Mouse (Mus musculus): Measurements from ENCODE around the gene Sgcd.
"Not testable (repeated sequence)": the region's sequence is repeated elsewhere in the genome, so short reads cannot be mapped to it uniquely, and the experiment has no call there.

Gene Sgcd

DNA sequence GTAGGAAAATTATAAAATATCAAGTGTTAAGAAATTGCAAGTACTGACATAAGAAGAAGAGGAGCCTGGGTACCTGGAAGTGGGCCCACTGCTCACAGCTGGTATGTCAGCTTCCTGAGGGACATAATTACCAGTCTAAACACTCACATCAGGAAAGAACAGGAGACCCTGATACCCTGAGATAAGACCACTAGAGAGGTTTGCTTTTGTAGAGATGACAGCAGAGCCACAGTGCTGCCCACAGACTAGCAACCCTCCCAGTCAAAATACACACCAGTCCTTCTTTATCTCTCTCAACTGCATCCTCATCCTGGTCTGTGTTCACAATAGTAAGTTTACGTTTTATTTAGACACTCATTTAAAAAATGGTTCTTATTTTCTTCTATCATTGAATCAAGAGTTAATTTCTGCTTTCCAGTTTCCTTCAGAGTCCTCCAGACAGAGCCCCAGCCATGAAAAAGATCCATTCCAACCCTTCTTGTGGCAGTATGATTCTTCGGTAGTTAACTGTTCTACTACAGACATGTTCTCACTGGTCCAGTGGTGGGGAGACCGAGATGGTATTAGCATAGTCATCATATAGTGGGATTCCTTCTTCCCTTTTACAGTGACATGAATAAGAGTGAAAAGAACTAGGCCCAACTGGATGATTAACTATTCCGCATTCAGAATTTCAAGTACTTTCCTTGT is 211.4 kb downstream of the Sgcd start:
- no peak for DNase-seq (ENCODE audit: low spot score)

DNA sequence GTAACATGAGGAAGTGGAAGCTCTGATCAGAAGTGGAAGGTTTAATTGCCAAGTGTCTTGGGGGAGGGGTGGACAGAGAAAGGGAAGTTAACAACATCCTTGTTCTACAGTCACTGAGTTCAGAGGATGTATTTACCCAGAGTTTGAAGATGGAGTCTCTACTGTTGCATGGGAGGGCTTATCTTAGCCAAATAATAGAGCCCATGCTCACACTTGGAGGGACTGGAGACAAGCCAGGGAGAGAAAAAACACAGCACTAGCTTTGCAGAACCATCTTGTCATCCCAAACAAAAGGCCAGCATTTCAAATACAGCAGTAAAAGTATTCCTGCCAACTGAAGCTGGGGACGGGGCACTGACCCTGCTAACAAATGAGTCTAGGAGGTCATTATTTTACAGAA is 212.8 kb downstream of the Sgcd start:
- DNase-seq (ENCODE audit: low spot score): no peak

DNA sequence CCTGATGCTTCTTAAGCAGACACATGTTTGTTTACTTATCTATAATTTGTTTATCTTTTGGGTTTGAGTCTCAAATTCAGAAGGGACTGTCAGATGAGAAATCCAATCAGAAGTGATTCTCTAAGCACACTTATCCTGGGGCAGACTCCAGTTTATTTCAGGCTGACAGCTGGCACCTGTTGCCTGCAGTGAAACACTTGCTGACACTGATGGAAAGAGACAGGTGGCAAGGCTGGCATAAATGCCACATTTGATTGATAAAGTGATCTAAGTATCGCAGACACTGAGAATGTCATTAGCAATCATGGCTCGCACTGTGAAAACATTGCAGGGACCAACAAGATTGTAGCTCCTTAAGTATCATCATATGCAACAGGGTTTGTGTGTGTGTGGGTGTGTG is 222.9 kb downstream of the Sgcd start:
- DNase-seq (ENCODE audit: low spot score): no peak

DNA sequence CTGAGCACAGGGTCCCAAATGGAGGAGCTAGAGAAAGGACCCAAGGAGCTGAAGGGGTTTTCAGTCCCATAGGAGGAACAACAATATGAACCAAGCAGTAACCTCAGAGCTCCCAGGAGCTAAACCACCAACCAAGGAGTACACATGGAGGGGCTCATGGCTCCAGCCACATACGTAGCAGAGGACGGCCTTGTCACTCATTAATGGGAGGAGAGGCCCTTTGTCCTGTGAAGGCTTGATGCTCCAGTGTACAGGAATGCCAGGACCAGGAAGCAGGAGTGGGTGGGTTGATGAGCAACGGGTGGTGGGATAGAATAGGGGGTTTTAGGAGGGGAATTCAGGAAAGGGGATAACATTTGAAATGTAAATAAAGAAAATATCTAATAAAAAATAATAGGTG is 225.2 kb downstream of the Sgcd start:
- not testable (repeated sequence) for DNase-seq (ENCODE audit: low spot score)

DNA sequence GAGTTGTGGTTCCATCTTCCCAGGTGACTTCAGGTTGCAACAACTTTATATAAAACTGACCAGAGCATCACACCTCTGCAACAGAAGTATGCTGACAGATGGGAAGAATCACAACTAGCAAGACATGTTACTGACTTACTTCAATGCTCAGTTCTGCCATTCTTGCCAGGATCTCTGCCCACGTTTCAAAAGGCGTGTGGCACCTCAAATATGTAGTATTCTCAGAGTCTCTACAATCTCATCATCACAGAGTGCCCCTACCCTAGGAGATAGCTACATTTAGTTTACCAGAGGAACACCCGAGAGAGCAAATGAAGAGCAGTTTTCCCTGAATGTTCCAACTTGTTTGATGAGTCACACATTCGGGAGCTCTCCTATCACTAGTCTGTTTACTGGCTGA is 229.8 kb downstream of the Sgcd start:
- DNase-seq (ENCODE audit: low spot score): no peak

DNA sequence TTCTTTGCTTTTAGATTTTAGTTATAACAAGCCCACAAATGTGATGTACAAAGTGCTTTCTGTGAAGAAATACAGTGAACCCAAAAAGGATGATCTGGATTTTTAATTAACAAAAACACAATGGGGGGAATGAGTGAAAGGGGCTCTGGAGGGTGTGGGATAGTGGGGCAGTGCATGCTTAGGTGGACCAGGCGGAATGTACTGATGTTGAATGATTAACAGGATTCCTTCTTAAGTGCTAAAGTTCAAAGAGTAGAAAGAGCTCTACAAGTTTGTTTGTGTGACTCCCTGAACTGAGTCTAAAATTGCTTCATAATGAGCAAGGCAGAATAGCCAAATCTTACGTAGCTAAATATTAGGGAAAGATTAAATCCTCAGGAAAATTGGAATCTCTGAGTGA is 246.0 kb downstream of the Sgcd start:
- no peak for DNase-seq (ENCODE audit: low spot score)

DNA sequence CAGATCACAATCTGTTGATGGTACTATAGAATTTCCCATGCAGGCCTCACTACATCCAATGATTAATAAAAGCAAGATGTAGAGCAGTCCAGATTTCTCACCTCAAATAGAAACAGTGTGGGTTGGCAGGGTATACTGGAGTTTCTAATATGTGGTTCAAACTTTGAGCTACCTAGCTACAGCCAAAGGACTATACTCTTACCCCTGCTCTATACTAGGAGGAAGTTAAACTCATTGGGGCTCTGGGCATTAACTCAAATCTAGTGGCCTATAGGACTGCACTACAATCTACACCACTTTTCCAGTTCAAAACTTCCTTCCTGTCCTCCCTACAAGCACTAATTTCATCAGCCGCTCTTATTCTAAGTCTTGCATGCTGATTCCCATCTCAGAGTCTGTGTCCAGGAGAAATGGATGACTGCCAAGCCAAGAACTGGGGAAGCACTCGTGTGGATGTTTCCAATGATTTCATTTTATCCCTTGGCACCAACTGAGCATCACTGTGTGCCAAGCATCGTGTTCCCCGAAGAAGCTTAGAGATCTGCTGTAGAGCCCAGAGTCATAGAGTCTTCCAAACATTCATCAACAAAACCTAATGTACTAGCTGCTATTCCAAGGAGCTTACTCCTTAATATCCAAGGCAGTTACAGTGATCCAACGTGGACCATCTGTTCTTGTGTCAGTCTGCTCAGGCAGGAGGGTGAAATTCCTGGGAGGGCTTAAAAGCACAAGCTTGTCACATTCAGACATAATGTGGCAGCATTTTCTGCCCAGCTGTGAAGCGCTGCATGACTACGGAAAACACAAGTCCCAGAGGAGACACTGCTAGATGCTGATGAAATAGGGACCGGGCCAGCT is 283.6 kb downstream of the Sgcd start:
- DNase-seq (ENCODE audit: low spot score): peak; percentile 1

DNA sequence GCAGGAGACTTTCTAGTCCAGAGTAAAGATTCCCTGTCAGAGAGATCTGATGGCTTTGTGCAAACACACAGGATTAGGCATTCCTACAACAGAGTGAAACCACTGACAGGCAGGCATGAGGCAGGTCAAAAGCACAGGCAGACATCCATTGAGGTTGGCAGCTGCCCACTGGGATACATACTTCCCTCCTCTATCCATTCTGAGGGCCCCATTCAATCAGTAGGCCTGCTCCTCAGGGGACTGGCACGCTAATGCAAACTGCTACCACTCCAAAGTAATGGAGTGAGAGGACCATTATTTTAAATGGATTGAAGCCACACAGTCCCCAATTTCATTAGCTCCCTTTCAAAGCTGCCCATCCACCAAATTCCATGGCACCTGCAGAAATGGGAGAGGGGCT is 293.2 kb downstream of the Sgcd start:
- DNase-seq (ENCODE audit: low spot score): no peak

DNA sequence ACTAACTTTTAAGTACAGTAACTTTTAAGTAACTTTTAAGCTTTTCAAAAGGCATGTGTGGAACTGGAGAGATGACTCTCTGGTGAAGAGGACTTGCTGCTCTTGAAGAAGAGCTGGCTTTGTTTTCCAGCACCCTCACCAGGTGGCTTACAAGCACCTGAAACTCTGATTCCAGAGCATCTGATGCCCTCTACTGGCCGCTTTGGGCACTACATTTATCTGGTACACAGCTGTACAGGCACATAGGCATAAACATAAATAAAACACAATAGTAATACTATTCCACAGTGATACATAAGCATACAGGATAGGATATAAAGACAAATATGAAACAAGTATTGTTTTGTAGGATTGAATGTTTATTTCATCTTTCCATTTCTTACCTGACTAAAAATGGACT is 330.6 kb downstream of the Sgcd start:
- peak; percentile 9 for DNase-seq (ENCODE audit: low spot score)

DNA sequence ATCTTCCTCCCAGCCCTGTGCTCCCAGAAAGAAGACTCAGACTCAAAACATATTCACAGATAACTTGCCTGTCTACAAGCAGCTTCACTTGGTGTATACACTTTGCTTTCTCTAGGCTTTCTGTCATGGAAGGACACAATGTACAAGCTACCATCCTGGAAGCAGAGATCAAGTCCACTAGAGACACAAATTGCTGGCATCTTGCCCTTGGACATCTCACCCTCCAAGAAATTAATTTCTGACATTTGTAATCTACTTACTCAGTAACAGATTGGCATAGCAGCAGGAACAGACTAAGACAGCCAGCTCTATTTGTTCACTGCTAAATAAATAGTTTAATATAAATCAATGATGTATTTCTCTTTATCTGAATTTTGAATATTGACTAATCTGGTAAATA is 342.9 kb downstream of the Sgcd start:
- DNase-seq (ENCODE audit: low spot score): no peak

DNA sequence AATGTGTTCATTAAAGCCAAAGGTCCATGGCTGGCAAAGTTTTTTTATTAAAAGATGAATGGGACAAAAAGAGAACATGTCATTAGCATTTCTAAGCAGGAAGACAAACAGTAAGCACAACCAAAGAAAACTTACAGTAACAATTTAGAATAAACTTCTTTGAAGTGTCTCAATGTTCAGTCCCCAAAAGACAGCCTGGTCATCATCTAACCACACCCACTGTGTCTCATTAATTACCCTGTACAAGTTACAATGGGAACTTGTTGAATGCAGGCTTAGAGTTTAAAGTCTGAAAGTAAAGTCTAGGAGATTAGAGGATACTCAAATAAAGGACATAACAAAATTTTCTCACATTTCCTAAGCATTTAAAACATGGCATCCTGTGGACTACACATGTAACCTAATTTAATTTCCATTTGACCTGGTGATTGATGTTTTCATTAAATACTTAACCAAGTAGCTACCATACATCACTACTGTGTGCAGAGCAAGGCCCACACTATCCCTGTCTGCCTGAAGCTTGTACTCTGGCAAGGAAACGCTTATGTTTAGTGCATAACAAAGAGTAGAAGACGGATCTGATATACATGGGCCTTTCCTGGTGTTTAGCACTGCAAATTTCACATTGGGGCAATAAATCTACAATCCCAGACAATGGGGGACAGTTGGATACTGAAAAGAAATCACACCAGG is 347.1 kb downstream of the Sgcd start:
- DNase-seq (ENCODE audit: low spot score): no peak

DNA sequence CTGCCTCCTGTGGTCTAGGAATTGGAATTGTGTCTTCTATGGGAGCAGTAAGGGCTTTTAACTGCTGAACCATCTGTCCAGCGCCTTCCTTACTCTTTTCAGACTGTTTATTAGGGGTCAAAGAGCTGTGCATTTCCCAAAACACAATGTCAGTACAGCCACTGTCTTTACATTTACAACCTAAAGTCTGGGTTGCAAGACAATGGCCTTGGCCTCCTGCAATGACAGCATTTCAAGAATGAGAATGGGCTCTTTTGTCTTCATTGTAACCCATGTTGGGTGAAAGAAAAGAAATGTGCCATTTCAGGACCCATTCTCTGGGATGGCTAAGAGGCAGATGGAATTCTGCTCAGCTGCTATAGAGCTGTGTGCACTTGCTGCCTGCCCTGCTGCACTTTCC is 348.2 kb downstream of the Sgcd start:
- DNase-seq (ENCODE audit: low spot score): no peak

DNA sequence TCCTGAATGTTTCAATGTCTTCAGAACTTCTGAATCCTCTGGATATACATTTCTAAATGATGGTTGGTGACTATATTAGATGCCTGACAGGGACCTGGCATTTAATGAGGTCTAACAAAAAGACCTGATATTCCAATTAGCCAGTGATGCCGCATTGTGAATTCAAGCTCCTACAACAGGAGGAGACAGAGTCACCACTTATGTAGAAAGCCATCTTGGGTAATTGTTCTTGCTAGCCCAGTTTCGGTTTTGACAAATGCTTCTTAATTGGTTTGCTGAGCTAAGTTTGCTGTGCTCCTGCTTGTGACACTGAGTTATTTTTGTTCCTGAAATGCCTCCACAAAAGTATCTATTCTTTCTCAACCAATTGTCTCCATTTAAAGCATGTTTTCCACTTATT is 358.6 kb downstream of the Sgcd start:
- no peak for DNase-seq (ENCODE audit: low spot score)

DNA sequence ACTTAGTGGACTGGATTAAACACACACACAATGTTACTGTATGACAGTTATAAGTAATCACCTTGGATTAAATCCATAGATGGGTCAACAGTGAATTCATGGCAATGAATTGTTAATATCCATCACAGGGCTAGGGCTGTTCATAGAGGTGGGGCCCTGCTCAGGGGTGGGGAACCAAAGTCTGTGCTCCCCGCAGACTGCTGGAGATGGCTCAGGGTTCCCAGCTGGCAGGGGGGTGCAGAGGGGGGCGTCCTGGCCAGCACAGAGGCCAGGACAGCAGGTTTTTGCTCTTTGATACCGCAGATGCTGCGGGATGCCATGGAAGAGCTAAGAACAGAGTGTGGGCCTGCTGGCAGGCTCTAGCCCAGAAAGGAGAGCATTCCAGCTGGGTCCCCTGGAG is 378.9 kb downstream of the Sgcd start:
- no peak for DNase-seq (ENCODE audit: low spot score)

DNA sequence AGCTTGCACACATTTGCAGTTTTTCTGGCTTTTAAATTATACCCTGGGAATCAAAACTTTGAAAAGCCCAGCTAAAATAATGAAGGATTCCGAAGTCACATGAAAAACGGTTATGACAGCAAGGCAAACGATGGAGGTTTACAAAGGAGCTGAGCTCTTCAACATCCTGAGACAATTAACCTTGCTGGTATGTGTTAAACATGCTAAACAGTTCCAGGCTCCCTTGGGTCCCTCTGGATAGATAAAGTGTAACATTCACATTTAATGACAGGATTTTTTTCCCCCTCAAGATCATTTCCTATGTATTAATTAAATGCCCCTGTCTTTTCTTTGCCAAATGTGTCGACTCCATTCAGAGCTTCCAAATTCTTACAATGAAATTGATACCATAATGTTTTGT is 414.1 kb downstream of the Sgcd start:
- DNase-seq (ENCODE audit: low spot score): no peak

DNA sequence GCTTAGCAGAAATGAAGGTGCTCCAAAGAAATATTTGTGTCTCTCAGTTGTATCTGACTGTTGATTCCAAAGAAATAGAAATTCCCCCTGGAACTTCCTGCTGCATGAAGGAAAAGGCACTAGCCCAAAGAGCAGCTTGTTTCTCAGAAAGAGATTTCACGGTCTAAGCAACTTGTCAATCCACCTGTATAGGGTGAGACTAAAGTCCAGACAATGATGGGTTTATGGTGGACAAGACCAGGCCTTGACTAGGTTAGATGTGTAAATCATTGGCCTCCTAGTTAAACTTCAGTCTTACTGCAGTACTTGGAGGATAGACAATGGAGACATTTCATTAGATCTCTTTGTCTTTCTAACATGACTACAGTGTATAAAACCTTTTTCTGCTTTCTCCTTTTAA is 420.3 kb downstream of the Sgcd start:
- no peak for DNase-seq (ENCODE audit: low spot score)

DNA sequence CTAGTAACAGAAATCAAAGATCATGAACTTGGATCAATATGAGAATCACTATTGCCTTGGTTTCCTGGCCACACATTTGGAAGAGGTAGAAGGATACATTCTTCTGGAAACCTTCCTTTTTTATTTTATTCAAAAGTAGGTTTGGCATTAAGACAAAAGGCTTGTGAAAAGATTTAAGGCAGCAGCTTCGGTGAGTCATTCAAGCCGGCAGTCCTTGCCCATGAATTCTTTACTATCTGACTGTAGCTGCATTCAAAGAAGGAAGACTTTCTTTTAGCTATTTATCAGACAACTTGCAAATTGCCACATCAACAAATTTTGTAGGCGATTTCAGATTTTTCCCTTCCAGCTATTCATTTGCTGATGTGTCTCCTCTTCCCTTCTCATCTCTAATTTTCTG is 422.6 kb downstream of the Sgcd start:
- DNase-seq (ENCODE audit: low spot score): no peak

DNA sequence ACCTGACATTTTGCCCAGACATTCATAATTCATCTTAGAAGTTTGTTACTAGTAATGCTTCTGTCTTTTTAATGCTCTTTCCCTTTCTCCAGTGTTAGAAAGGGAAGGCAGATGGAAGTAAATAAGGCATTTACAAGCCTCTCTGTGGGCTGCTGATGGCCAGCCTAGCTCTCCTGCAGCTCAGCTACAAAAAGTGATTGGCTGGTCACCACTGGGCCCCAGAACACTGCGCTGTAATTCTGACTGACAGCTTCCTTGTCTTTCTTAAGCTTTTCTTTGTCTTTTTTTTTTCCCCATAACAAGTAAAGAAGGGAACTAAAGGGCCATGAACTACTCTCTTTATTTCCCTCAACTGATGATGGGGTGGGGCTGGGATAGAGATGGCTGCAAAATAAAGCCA is 463.9 kb downstream of the Sgcd start:
- no peak for DNase-seq (ENCODE audit: low spot score)

DNA sequence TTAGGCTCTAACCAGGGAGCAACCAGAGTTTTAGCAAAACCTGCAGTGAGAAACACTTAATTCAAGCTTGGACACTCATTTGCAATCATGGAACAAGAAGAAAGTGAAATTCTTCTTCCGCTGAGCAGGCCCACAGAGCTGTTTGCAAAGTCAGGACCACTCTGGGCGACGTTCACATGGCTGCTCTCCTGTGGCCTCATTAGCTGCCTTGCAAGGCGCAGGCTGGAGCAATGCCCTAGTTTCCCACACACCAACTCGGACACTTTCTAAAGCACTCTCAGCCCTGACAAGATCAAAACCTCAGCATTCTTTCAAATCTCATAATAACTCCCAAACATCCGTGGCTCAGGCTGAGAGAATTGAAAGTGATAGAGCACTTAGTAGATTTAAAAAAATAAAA is 480.7 kb downstream of the Sgcd start:
- DNase-seq (ENCODE audit: low spot score): no peak

DNA sequence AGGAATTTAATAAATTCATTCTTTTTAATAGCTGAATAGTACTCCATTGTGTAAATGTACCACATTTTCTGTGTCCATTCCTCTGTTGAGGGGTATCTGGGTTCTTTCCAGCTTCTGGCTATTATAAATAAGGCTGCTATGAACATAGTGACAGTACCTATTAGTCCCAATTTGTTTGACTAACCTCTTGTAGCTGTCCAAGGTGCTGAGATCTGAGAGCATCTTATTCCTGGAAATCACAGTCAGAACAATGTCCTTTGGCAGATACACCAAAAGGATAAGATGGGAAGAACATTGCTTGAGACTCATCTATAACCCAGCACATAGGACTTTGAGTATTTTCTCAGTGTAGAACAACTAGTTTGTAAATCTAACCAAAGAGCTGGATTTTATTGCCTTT is 485.5 kb downstream of the Sgcd start:
- not testable (repeated sequence) for DNase-seq (ENCODE audit: low spot score)

DNA sequence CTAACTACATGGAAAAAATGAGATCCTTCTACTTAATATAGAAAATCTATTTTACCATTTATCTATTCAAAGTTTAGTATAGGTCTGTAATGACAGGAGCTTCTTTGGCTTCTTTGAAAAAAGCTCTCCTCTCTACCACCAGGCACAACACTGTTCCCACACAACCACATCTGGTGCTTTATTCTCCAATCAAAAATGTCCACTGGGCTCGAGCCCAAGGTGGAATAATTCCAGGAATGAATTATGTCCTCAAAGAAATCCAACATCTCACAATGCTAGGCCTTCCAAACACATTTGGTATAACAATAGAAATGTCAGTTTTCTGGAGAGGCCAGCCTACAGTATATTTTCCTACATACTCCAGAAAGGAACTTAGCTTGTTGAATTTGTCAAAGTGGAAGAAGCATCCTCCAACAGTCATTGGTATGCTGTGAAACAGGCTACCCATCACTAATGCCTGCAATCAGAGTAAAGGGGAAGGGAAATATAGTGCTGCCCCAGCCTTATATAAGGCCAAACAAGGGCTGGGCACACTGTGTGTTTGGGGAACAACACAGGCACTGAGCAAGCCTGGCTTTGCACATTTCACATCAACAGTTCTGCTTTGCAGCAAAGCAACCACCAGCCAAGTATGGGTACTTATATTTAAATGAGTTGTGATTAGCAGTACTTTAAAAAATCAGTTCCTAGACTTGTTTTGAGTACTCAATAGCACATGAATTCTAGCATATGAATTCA is 515.1 kb downstream of the Sgcd start:
- no peak for DNase-seq (ENCODE audit: low spot score)

DNA sequence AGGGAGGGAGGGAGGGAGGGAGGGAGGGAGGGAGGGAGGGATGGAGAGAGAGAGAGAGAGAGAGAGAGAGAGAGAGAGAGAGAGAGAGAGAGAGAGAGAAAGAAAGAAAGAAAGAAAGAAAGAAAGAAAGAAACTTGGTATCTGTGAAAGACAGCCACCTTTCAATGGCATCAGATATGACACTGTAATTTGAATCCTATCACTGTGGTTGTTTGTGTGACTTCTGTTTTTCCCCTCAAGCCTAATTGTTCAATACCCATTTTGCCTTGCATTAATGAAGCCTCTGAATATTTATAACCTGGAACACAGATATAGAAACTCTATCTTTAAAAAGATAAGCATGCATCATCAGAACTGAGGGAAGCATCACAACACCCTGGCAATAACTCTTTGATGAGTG is 528.1 kb downstream of the Sgcd start:
- not testable (repeated sequence) for DNase-seq (ENCODE audit: low spot score)

All from ovary, postnatal 14 days (tissue).